Comparison of ENCODE assay signal across 8 mouse cellular contexts in the genomic region with DNA sequence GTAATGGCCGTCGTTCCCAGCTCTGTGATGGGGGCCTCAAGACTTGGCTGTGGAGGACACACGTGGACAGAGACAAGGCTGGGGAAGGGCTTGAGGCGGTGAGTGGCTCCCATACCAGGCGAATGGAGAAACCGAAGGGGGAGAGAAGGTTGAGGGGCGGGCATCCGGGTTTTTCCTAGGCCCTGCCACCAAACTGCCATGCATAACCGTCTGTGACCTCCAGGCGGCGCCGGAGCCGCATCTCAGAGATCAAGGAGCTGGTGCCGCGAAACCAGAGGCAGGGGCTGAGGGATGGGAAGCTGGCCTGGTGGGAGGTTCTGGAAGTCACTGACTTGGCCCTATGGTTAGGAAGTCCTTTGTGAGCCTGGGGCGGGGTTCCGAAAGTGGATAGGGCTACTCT. TPM values are rescaled to one million over a fixed set of nuclear protein-coding genes. Genes with fewer than 3 reads are reported as not detected.
DNase-seq lines count a peak whose midpoint lies in the region; ATAC-seq and TF ChIP-seq lines count a peak whose summit lies in the region.

No protein-coding gene starts in this region.

- no peaks in the 10 kb centered on the region; the same call in 1 of the 2 replicates for H3K27me3 ChIP-seq in lung, embryonic 16.5 days (ENCODE audit: control insufficient read depth, insufficient read depth, low read depth, low read length)

- peak; percentile 94 for TF ChIP-seq CTCF in layer of hippocampus, adult 2 months (conservative IDR thresholded peaks at IDR 0.05)

- H3K4me1 ChIP-seq in lung, embryonic 16.5 days (replicated peaks; ENCODE audit: control insufficient read depth, insufficient read depth, low read length), result no peaks in the 10 kb centered on the region

- peak; percentile 87 for DNase-seq in MN1 (ENCODE audit: low spot score)
- peak; percentile 62 to 72 for DNase-seq in cerebellum, adult 18-20 months
- peak; percentile 79 for DNase-seq in forelimb bud, embryonic 11.5 days (ENCODE audit: low read depth, low spot score)
- peak; percentile 82 for DNase-seq in heart, postnatal 4 days
- DNase-seq in layer of hippocampus, adult 2 months (ENCODE audit: low spot score in 2 of 2), result peak; percentile 73 to 78
- DNase-seq in ovary, postnatal 36 days (ENCODE audit: low spot score), result peak; percentile 69
- DNase-seq in thymus, postnatal 25 days, result peak; percentile 75

- 3% methylated on average over 17 of the region's 17 CpGs for WGBS in lung, embryonic 16.5 days

- H3K9ac ChIP-seq in lung, embryonic 16.5 days (ENCODE audit: low read length), result peak overlapping the region; percentile 29; the same call in 1 of the 2 replicates

- H3K9me3 ChIP-seq in lung, embryonic 16.5 days (ENCODE audit: control insufficient read depth, low read length), result no peaks in the 10 kb centered on the region

- H3K4me2 ChIP-seq in lung, embryonic 16.5 days (ENCODE audit: low read depth, low read length), result no peak overlapping the region

- no peaks in the 10 kb centered on the region for H3K36me3 ChIP-seq in lung, embryonic 16.5 days (ENCODE audit: control insufficient read depth, insufficient read depth, low read length)

- ATAC-seq in lung, embryonic 16.5 days (ENCODE audit: low read depth), result peak; percentile 62; the same call in 1 of the 2 replicates

- no peak overlapping the region for H3K27ac ChIP-seq in layer of hippocampus, adult 2 months
- H3K27ac ChIP-seq in lung, embryonic 16.5 days (ENCODE audit: low read length), result no peak overlapping the region

- H3K4me3 ChIP-seq in layer of hippocampus, adult 2 months, result no peak overlapping the region
- no peak overlapping the region for H3K4me3 ChIP-seq in lung, embryonic 16.5 days (ENCODE audit: low read length)

RNA-seq across cellular contexts. Expression of a gene that starts 34.2 kb away (rescaled TPM):
- not detected for total RNA-seq in heart, postnatal 4 days (2021)
- not detected for total RNA-seq in layer of hippocampus, adult 2 months (2021)
- polyA plus RNA-seq in lung, embryonic 16.5 days (2015; fragmentation: Nextera tagmentation; extraction: Ambion mirVana), result not detected in 2 replicates

RNA-seq across cellular contexts. Expression of a gene that starts 44.3 kb away (rescaled TPM):
- total RNA-seq in heart, postnatal 4 days (2021), result 1 to 10 TPM in 1 of 2 experiments, under 1 TPM in 1; 0.61 to 1.1 TPM
- total RNA-seq in layer of hippocampus, adult 2 months (2021), result not detected
- polyA plus RNA-seq in lung, embryonic 16.5 days (2015; fragmentation: Nextera tagmentation; extraction: Ambion mirVana), result not detected in 2 replicates
